Mouse (Mus musculus): Measurements from ENCODE around the gene Cfap97d2.
"Not testable (repeated sequence)": the region's sequence is repeated elsewhere in the genome, so short reads cannot be mapped to it uniquely, and the experiment has no call there.

The Cfap97d2 gene

GRCm38 (mm10) chr8:13740817-13741613, 35.3 kb downstream of the Cfap97d2 start:
- DNase-seq (ENCODE audit: low spot score in 2 of 2) = peak in 1 of 2 experiments; percentile 24

- not testable (repeated sequence) for DNase-seq (ENCODE audit: low spot score in 2 of 2)
Measured at GRCm38 (mm10) chr8:13746212-13746611, 40.5 kb downstream of the Cfap97d2 start.

- DNase-seq (ENCODE audit: low spot score in 2 of 2) = no peak
Measured at GRCm38 (mm10) chr8:13747626-13748025, 41.9 kb downstream of the Cfap97d2 start.

- DNase-seq (ENCODE audit: low spot score in 2 of 2) = peak; percentile 68 to 87
Measured at GRCm38 (mm10) chr8:13753680-13754079, 48.0 kb downstream of the Cfap97d2 start.

GRCm38 (mm10) chr8:13756480-13756879, 50.8 kb downstream of the Cfap97d2 start:
- DNase-seq (ENCODE audit: low spot score in 2 of 2) = no peak

GRCm38 (mm10) chr8:13756982-13757804, 51.5 kb downstream of the Cfap97d2 start, which contains the start of gene Cdc16:
Cdc16 (plus strand) TSS chr8:13757676.
- DNase-seq (ENCODE audit: low spot score in 2 of 2) = peak; percentile 80 to 88

GRCm38 (mm10) chr8:13757805-13758727, 52.4 kb downstream of the Cfap97d2 start:
- peak in 1 of 2 experiments; percentile 50 for DNase-seq (ENCODE audit: low spot score in 2 of 2)

- no peak for DNase-seq (ENCODE audit: low spot score in 2 of 2)
Measured at GRCm38 (mm10) chr8:13769206-13769605, 63.5 kb downstream of the Cfap97d2 start.

GRCm38 (mm10) chr8:13780536-13780935, 74.8 kb downstream of the Cfap97d2 start:
- DNase-seq (ENCODE audit: low spot score in 2 of 2) = no peak

- peak; percentile 87 to 91 for DNase-seq (ENCODE audit: low spot score in 2 of 2)
Measured at GRCm38 (mm10) chr8:13785250-13785763, 79.6 kb downstream of the Cfap97d2 start, which contains the start of gene Upf3a. Upf3a (plus strand) TSS chr8:13785615.

GRCm38 (mm10) chr8:13785764-13786299, 80.1 kb downstream of the Cfap97d2 start:
- peak; percentile 95 to 96 for DNase-seq (ENCODE audit: low spot score in 2 of 2)

- no peak for DNase-seq (ENCODE audit: low spot score in 2 of 2)
Measured at GRCm38 (mm10) chr8:13789606-13790005, 83.9 kb downstream of the Cfap97d2 start.

Measured in spleen, postnatal 14 days (tissue).